Mouse (Mus musculus) megakaryocyte, embryonic 14.5 days (primary cell): ENCODE data around the gene Mib2.

ENCODE experiments used
- FLI1 ChIP-seq: IDR thresholded peaks from 2 replicates; pipeline ENCODE4 v1.6.1; 2012; ENCODE audit warnings: low read length, inconsistent platforms, mixed read lengths
- GATA1 ChIP-seq: IDR thresholded peaks from 3 replicates; pipeline ENCODE4 v1.6.1; 2012; ENCODE audit warnings: mixed read lengths, low read length, inconsistent platforms, borderline replicate concordance

DNA sequence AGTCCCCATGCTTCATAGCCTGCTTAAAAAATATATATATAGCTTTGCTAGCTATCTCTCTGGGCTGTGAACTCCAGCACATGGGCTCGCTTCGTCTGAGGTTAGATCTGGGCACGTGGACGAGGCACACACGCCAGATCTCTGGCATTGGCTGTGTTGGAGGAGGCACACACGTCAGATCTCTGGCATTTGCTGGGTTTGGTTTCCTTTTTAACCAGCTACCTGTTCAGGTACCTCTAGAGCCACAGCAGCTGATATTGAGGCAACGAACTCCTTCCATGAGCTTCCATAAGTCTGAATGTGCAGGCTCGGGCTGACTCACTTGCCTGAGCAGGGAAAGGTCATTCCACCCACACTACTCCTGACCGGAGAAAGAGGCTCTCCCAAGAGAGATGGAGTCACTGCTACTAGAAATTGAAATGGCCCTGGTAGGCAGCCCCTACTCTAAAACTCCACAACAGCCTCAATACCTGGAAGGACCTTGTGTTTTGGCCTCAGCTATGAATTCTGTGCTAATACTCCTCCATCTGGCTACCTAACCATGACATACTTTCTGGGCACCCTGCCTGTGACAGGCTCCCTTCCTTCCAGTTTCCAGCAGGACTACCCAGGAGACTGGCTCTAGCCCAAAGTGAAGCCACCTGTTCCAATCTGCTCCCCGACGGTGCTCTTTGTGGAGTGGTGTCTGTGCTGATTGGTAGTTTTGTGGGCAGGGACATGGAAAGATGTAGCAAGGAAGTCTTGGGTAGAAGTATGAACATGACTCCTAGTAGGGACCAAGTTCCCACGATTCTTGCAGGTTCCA lies 21.8 kb upstream of the Mib2 start:
- TF ChIP-seq GATA1 (no peak), FLI1 (no peak)
